8 mouse cellular contexts compared by ENCODE assay signal in genomic region chr11:20112006-20112740, GRCm38 (mm10). TPM values are rescaled to one million over a fixed set of nuclear protein-coding genes. Genes with fewer than 3 reads are reported as not detected.
A peak's percentile ranks its signal among the peaks of the same experiment; 100 is the strongest.
DNase-seq lines count a peak whose midpoint lies in the region; ATAC-seq lines count a peak whose summit lies in the region.

No protein-coding gene starts in this region.

- H3K9me3 ChIP-seq in hindbrain, embryonic 12.5 days (replicated peaks), result no peaks in the 10 kb centered on the region

- H3K27ac ChIP-seq in hindbrain, embryonic 12.5 days, result peak overlapping the region; percentile 92

- peak overlapping the region; percentile 61 for H3K4me2 ChIP-seq in hindbrain, embryonic 12.5 days (replicated peaks)

- peak overlapping the region; percentile 89 for H3K9ac ChIP-seq in hindbrain, embryonic 12.5 days

- H3K27me3 ChIP-seq in hindbrain, embryonic 12.5 days, result no peaks in the 10 kb centered on the region

- peak overlapping the region; percentile 74 for H3K4me3 ChIP-seq in hindbrain, embryonic 12.5 days

- peak; percentile 94 for DNase-seq in R1 (ENCODE audit: low read depth, low spot score)
- DNase-seq in cerebellum, adult 9-11 months, result peak; percentile 75
- DNase-seq in frontal cortex, postnatal 14 days (ENCODE audit: low spot score in 2 of 2), result peak; percentile 63 to 69
- peak; percentile 74 to 76 for DNase-seq in layer of hippocampus, postnatal 10 days (ENCODE audit: low spot score in 2 of 2)
- peak; percentile 87 for DNase-seq in lung, postnatal 10 days
- DNase-seq in retina, adult 2 months (ENCODE audit: low read depth, low spot score), result peak; percentile 22
- peak; percentile 85 for DNase-seq in thymus, postnatal 25 days

- ATAC-seq in hindbrain, embryonic 12.5 days (ENCODE audit: low FRiP score), result peak; percentile 81

- WGBS in hindbrain, embryonic 12.5 days, result 1% methylated on average over 37 of the region's 50 CpGs

- H3K36me3 ChIP-seq in hindbrain, embryonic 12.5 days, result peaks cover 12% of the 10 kb centered on the region; the same call in 1 of the 2 replicates

- H3K4me1 ChIP-seq in hindbrain, embryonic 12.5 days, result peaks cover 11% of the 10 kb centered on the region

RNA-seq across cellular contexts. Expression of gene Actr2, which starts 0.5 kb away (rescaled TPM):
- 153 and 160 TPM in 2 replicates for polyA plus RNA-seq in hindbrain, embryonic 12.5 days (2016; fragmentation: Nextera tagmentation; extraction: Ambion mirVana)
- total RNA-seq in layer of hippocampus, postnatal 10 days (2021), result 100 to 1,000 TPM; 307 to 336 TPM

Comparison
In these comparisons a context has a peak if more than half of its experiments do, and no peak if none do; other contexts are left out.
1. Peak in every context shown above with its lines: DNase-seq, ATAC-seq, H3K4me3 ChIP-seq and H3K27ac ChIP-seq.
2. DNase-seq: peak in every context shown above with its lines; median percentile 94 in R1; 87 in lung, postnatal 10 days; 85 in thymus, postnatal 25 days; 75 in cerebellum, adult 9-11 months; 75 in layer of hippocampus, postnatal 10 days; 66 in frontal cortex, postnatal 14 days; 22 in retina, adult 2 months.